Mouse (Mus musculus) 416B (cell line): ENCODE measurements at regions not wholly inside any gene's neighbourhood (a gene's known extent, or its start where the extent isn't known, plus 50 kb on each side); places are given as distances from the start of the nearest gene placed in this dataset.

Experiments
- DNase-seq: peaks from one replicate; pipeline ENCODE4 v3.0.0; 2011; ENCODE audit warnings: low read depth

- DNase-seq: no peak
Measured at GRCm38 (mm10) chr10:66433490-66433889, 662.4 kb upstream of the Jmjd1c start.

GRCm38 (mm10) chr10:66470684-66471083 is 625.2 kb upstream of the Jmjd1c start:
- DNase-seq: no peak

GRCm38 (mm10) chr10:66472038-66472437 is 623.9 kb upstream of the Jmjd1c start:
- DNase-seq: no peak

- no peak for DNase-seq
Measured at GRCm38 (mm10) chr10:66475187-66475735, 620.7 kb upstream of the Jmjd1c start.

- DNase-seq: no peak
Measured at GRCm38 (mm10) chr10:66490871-66491270, 605.1 kb upstream of the Jmjd1c start.

- DNase-seq: no peak
Measured at GRCm38 (mm10) chr10:66491850-66492249, 604.1 kb upstream of the Jmjd1c start.

GRCm38 (mm10) chr10:66539846-66540245 is 556.1 kb upstream of the Jmjd1c start:
- no peak for DNase-seq

- DNase-seq: no peak
Measured at GRCm38 (mm10) chr10:66546656-66547055, 549.3 kb upstream of the Jmjd1c start.

- no peak for DNase-seq
Measured at GRCm38 (mm10) chr10:66547660-66548059, 548.3 kb upstream of the Jmjd1c start.

GRCm38 (mm10) chr10:66548073-66548472 is 547.9 kb upstream of the Jmjd1c start:
- DNase-seq: no peak

GRCm38 (mm10) chr10:66552919-66553318 is 543.0 kb upstream of the Jmjd1c start:
- DNase-seq: no peak

GRCm38 (mm10) chr10:66554259-66554658 is 541.7 kb upstream of the Jmjd1c start:
- no peak for DNase-seq

GRCm38 (mm10) chr10:66558097-66558840 is 537.7 kb upstream of the Jmjd1c start:
- no peak for DNase-seq

- DNase-seq: no peak
Measured at GRCm38 (mm10) chr10:66565374-66565773, 530.6 kb upstream of the Jmjd1c start.

- peak; percentile 7 for DNase-seq
Measured at GRCm38 (mm10) chr10:66574846-66575535, 520.9 kb upstream of the Jmjd1c start.

GRCm38 (mm10) chr10:66593001-66593400 is 502.9 kb upstream of the Jmjd1c start:
- no peak for DNase-seq

- no peak for DNase-seq
Measured at GRCm38 (mm10) chr10:66593506-66593905, 502.4 kb upstream of the Jmjd1c start.

GRCm38 (mm10) chr10:66597952-66598351 is 498.0 kb upstream of the Jmjd1c start:
- no peak for DNase-seq

- DNase-seq: no peak
Measured at GRCm38 (mm10) chr10:66607141-66607540, 488.8 kb upstream of the Jmjd1c start.

- no peak for DNase-seq
Measured at GRCm38 (mm10) chr10:66616280-66616679, 479.6 kb upstream of the Jmjd1c start.

GRCm38 (mm10) chr10:66630996-66631395 is 464.9 kb upstream of the Jmjd1c start:
- no peak for DNase-seq

GRCm38 (mm10) chr10:66640890-66641847 is 454.8 kb upstream of the Jmjd1c start:
- DNase-seq: no peak
